Mouse (Mus musculus) stomach, postnatal 0 days (tissue): ENCODE data around the gene Brms1. TPM values are rescaled to one million over a fixed set of nuclear protein-coding genes. Genes with fewer than 3 reads are reported as not detected.

Experiments used
- ATAC-seq: fragments of 200-750 bp; cut with Nextera tagmentation; 2 replicates; pipeline ENCODE4 v1.8.0; 2017; ENCODE audit not compliant: low FRiP score, low TSS enrichment
- DNase-seq: peaks from one replicate; pipeline ENCODE4 v3.0.0-alpha.2; 2016; ENCODE audit warnings: low spot score
- H3K27ac ChIP-seq: fragments of 300-500 bp; sonication (generic); replicated peaks from 2 replicates; pipeline ENCODE4 v1.5.1; 2014; ENCODE audit warnings: mild to moderate bottlenecking, control low read depth
- H3K27me3 ChIP-seq: fragments of 300-500 bp; sonication (generic); 2 replicates; pipeline ENCODE4 v1.6.1; 2014; ENCODE audit warnings: low read length; ENCODE audit not compliant: control insufficient read depth, insufficient read depth
- H3K36me3 ChIP-seq: fragments of 300-500 bp; sonication (generic); 2 replicates; pipeline ENCODE4 v1.6.1; 2014; ENCODE audit warnings: low read length, mixed read lengths; ENCODE audit not compliant: control insufficient read depth, insufficient read depth
- H3K4me1 ChIP-seq: fragments of 300-500 bp; sonication (generic); replicated peaks from 2 replicates; pipeline ENCODE4 v1.6.1; 2014; ENCODE audit warnings: antibody characterized with exemption; ENCODE audit not compliant: control insufficient read depth, insufficient read depth
- H3K4me2 ChIP-seq: fragments of 300-500 bp; sonication (generic); replicated peaks from 2 replicates; pipeline ENCODE4 v1.6.1; 2014; ENCODE audit warnings: low read depth, mild to moderate bottlenecking, control low read depth, moderate library complexity
- H3K4me3 ChIP-seq: fragments of 300-500 bp; sonication (generic); 2 replicates; pipeline ENCODE4 v1.5.1; 2014; ENCODE audit warnings: low read depth, low read length, control low read depth
- H3K9ac ChIP-seq: fragments of 300-500 bp; sonication (generic); 2 replicates; pipeline ENCODE4 v1.6.1; 2014; ENCODE audit warnings: mild to moderate bottlenecking, low read length, control low read depth, mixed read lengths
- H3K9me3 ChIP-seq: fragments of 300-500 bp; sonication (generic); 2 replicates; pipeline ENCODE4 v1.6.1; 2016; ENCODE audit warnings: low read length; ENCODE audit not compliant: control insufficient read depth
- CTCF ChIP-seq: IDR thresholded peaks from 2 replicates; pipeline ENCODE4 v1.5.1; 2016; ENCODE audit warnings: antibody characterized with exemption, low read depth, mild to moderate bottlenecking, moderate library complexity
- EP300 ChIP-seq: optimal IDR thresholded peaks from 2 replicates; pipeline ENCODE3; 2016; ENCODE audit warnings: antibody characterized with exemption
- WGBS: fragments of 180-500 bp; shearing (Covaris S2); extraction: QIAGEN DNeasy Blood & Tissue Kit; methylation state at CpG from one replicate; pipeline ENCODE4 v1.1.7; 2014; 5-methylcytosine and 5-hydroxymethylcytosine counted together
- polyA plus RNA-seq: library from polyadenylated mRNA; unstranded; fragments of >200 nt; fragmentation: Nextera tagmentation; extraction: Ambion mirVana; gene quantifications from 2 replicates; pipeline ENCODE4 v1.2.1, GENCODE M21; 2015

The Brms1 gene
- 42.3 and 45.6 TPM in 2 replicates for polyA plus RNA-seq

- TF ChIP-seq CTCF (no peak), EP300 (no peak)
- 2% methylated on average over 40 of the region's 40 CpGs for WGBS
- Histone ChIP-seq H3K4me1 (peaks cover 6% of the 10 kb centered on the region), H3K4me3 (peak within 1 kb of the TSS; percentile 79), H3K9ac (peak within 1 kb of the TSS; percentile 85), H3K27ac (peak within 1 kb of the TSS; percentile 91), H3K36me3 (no peaks in the 10 kb centered on the region; the same call in 1 of the 2 replicates), H3K27me3 (no peaks in the 10 kb centered on the region), H3K4me2 (peak within 1 kb of the TSS; percentile 96), H3K9me3 (no peaks in the 10 kb centered on the region)
- ATAC-seq (peak; percentile 80), DNase-seq (peak; percentile 95)
Observed at GRCm38 (mm10) chr19:5040862-5041523, at the start of gene Brms1. Brms1 (plus strand) TSS chr19:5041354.

- no peak overlapping the region for H3K27ac ChIP-seq
- 10% methylated on average over 8 of the region's 8 CpGs for WGBS
- no peak overlapping the region for H3K9ac ChIP-seq
- no peaks in the 10 kb centered on the region for H3K9me3 ChIP-seq
- ATAC-seq: no peak
- H3K4me1 ChIP-seq: no peaks in the 10 kb centered on the region
- no peak overlapping the region for H3K4me3 ChIP-seq
- TF ChIP-seq EP300: no peak
- no peak for TF ChIP-seq CTCF
- no peak for DNase-seq
- no peaks in the 10 kb centered on the region for H3K36me3 ChIP-seq
- H3K27me3 ChIP-seq: peaks cover 4% of the 10 kb centered on the region; the same call in 1 of the 2 replicates
- 0 out of 2 replicates have a peak overlapping the region, but pooled peaks have one; percentile 11 for H3K4me2 ChIP-seq
Observed at GRCm38 (mm10) chr19:4992371-4992770, 48.8 kb upstream of the Brms1 start.

GRCm38 (mm10) chr19:4992904-4993303 lies 48.2 kb upstream of the Brms1 start:
- peak; percentile 49 for TF ChIP-seq CTCF
- TF ChIP-seq EP300: peak; percentile 43
- peak; percentile 70 for DNase-seq
- H3K4me1 ChIP-seq: no peaks in the 10 kb centered on the region
- H3K9ac ChIP-seq: no peak overlapping the region
- peak; percentile 82; the same call in 1 of the 2 replicates for ATAC-seq
- H3K36me3 ChIP-seq: no peaks in the 10 kb centered on the region
- no peak overlapping the region for H3K27ac ChIP-seq
- no peaks in the 10 kb centered on the region for H3K9me3 ChIP-seq
- 0 out of 2 replicates have a peak overlapping the region, but pooled peaks have one; percentile 11 for H3K4me2 ChIP-seq
- WGBS: 1% methylated on average over 8 of the region's 9 CpGs
- H3K27me3 ChIP-seq: peaks cover 4% of the 10 kb centered on the region; the same call in 1 of the 2 replicates
- H3K4me3 ChIP-seq: no peak overlapping the region

GRCm38 (mm10) chr19:4994043-4994442 lies 47.1 kb upstream of the Brms1 start:
- Histone ChIP-seq H3K4me1 (no peaks in the 10 kb centered on the region), H3K9me3 (no peaks in the 10 kb centered on the region), H3K36me3 (no peaks in the 10 kb centered on the region), H3K4me2 (no peak overlapping the region), H3K4me3 (no peak overlapping the region), H3K27ac (no peak overlapping the region), H3K27me3 (peaks cover 4% of the 10 kb centered on the region; the same call in 1 of the 2 replicates), H3K9ac (no peak overlapping the region)
- ATAC-seq: no peak
- WGBS: 62% methylated on average over 5 of the region's 5 CpGs
- TF ChIP-seq EP300 (no peak), CTCF (no peak)
- no peak for DNase-seq

GRCm38 (mm10) chr19:4999445-5000140 lies 41.6 kb upstream of the Brms1 start:
- Histone ChIP-seq H3K9me3 (no peaks in the 10 kb centered on the region), H3K4me1 (no peaks in the 10 kb centered on the region), H3K27ac (no peak overlapping the region; the same call in 1 of the 2 replicates), H3K9ac (no peak overlapping the region), H3K4me3 (no peak overlapping the region), H3K4me2 (peak overlapping the region; percentile 12), H3K36me3 (no peaks in the 10 kb centered on the region), H3K27me3 (no peaks in the 10 kb centered on the region)
- WGBS: 53% methylated on average over 6 of the region's 6 CpGs
- no peak for TF ChIP-seq EP300
- no peak for TF ChIP-seq CTCF
- ATAC-seq: no peak
- DNase-seq: no peak
